Mouse (Mus musculus) stomach, embryonic 16.5 days (tissue): ENCODE measurements around the gene Npepps. TPM values are rescaled to one million over a fixed set of nuclear protein-coding genes. Genes with fewer than 3 reads are reported as not detected.
A peak's percentile ranks its signal among the peaks of the same experiment; 100 is the strongest.
"Not testable (repeated sequence)": the region's sequence is repeated elsewhere in the genome, so short reads cannot be mapped to it uniquely, and the experiment has no call there.

Experiments used
- ATAC-seq: fragments of 200-750 bp; cut with Nextera tagmentation; 2 replicates; pipeline ENCODE4 v1.8.0; 2017; ENCODE audit warnings: moderate number of reproducible peaks, moderate TSS enrichment; ENCODE audit not compliant: insufficient read depth, low FRiP score
- H3K27ac ChIP-seq: fragments of 300-500 bp; sonication (generic); 2 replicates; pipeline ENCODE4 v1.5.1; 2014; ENCODE audit warnings: low read length
- H3K27me3 ChIP-seq: fragments of 300-500 bp; sonication (generic); 2 replicates; pipeline ENCODE4 v1.6.1; 2014; ENCODE audit warnings: low read length, control low read depth, mixed read lengths; ENCODE audit not compliant: control insufficient read depth, insufficient read depth
- H3K36me3 ChIP-seq: fragments of 300-500 bp; sonication (generic); 2 replicates; pipeline ENCODE4 v1.6.1; 2014; ENCODE audit warnings: low read length; ENCODE audit not compliant: control insufficient read depth, insufficient read depth
- H3K4me1 ChIP-seq: fragments of 300-500 bp; sonication (generic); 2 replicates; pipeline ENCODE4 v1.6.1; 2014; ENCODE audit warnings: low read length, control low read depth, mixed read lengths; ENCODE audit not compliant: control insufficient read depth, insufficient read depth
- H3K4me2 ChIP-seq: fragments of 300-500 bp; sonication (generic); 2 replicates; pipeline ENCODE4 v1.6.1; 2014; ENCODE audit warnings: low read depth, low read length, mixed read lengths
- H3K4me3 ChIP-seq: fragments of 300-500 bp; sonication (generic); replicated peaks from 2 replicates; pipeline ENCODE4 v1.5.1; 2014; ENCODE audit warnings: mild to moderate bottlenecking, low read length
- H3K9ac ChIP-seq: fragments of 300-500 bp; sonication (generic); 2 replicates; pipeline ENCODE4 v1.6.1; 2014; ENCODE audit warnings: low read length
- H3K9me3 ChIP-seq: fragments of 300-500 bp; sonication (generic); replicated peaks from 2 replicates; pipeline ENCODE4 v1.6.1; 2016; ENCODE audit warnings: low read length, control low read depth; ENCODE audit not compliant: control insufficient read depth
- WGBS: fragments of 180-500 bp; shearing (Covaris S2); extraction: QIAGEN DNeasy Blood & Tissue Kit; methylation state at CpG from one replicate; pipeline ENCODE4 v1.1.7; 2014; 5-methylcytosine and 5-hydroxymethylcytosine counted together
- polyA plus RNA-seq: library from polyadenylated mRNA; unstranded; fragments of >200 nt; fragmentation: Nextera tagmentation; extraction: Ambion mirVana; gene quantifications from 2 replicates; pipeline ENCODE4 v1.2.1, GENCODE M21; 2015

The Npepps gene
- polyA plus RNA-seq, 1 experiment from 2014 or later = 94.7 TPM

- 79% methylated on average over 6 of the region's 6 CpGs for WGBS
Measured at GRCm38 (mm10) chr11:97199519-97199918, 80.9 kb downstream of the Npepps start.

GRCm38 (mm10) chr11:97198601-97199000, 81.8 kb downstream of the Npepps start:
- 20% methylated on average over 5 of the region's 5 CpGs for WGBS

More at GRCm38 (mm10) chr11:97199519-97199918, 80.9 kb downstream of the Npepps start:
- Histone ChIP-seq H3K4me2 (no peak overlapping the region), H3K4me3 (no peak overlapping the region), H3K27ac (no peak overlapping the region), H3K36me3 (no peaks in the 10 kb centered on the region), H3K4me1 (no peaks in the 10 kb centered on the region), H3K9ac (no peak overlapping the region), H3K9me3 (no peaks in the 10 kb centered on the region), H3K27me3 (no peaks in the 10 kb centered on the region)
- no peak for ATAC-seq

GRCm38 (mm10) chr11:97197021-97197420, 83.4 kb downstream of the Npepps start:
- no peak overlapping the region for H3K27ac ChIP-seq
- no peak overlapping the region for H3K9ac ChIP-seq
- H3K27me3 ChIP-seq = no peaks in the 10 kb centered on the region
- H3K9me3 ChIP-seq = no peaks in the 10 kb centered on the region
- ATAC-seq = no peak
- H3K36me3 ChIP-seq = no peaks in the 10 kb centered on the region
- no peak overlapping the region for H3K4me2 ChIP-seq
- no peaks in the 10 kb centered on the region for H3K4me1 ChIP-seq
- no peak overlapping the region for H3K4me3 ChIP-seq
- 79% methylated on average over 8 of the region's 8 CpGs for WGBS

More at GRCm38 (mm10) chr11:97198601-97199000, 81.8 kb downstream of the Npepps start:
- no peaks in the 10 kb centered on the region for H3K4me1 ChIP-seq
- H3K4me2 ChIP-seq = no peak overlapping the region
- H3K36me3 ChIP-seq = no peaks in the 10 kb centered on the region
- ATAC-seq = no peak
- H3K27me3 ChIP-seq = no peaks in the 10 kb centered on the region
- H3K27ac ChIP-seq = no peak overlapping the region
- H3K9ac ChIP-seq = no peak overlapping the region
- no peak overlapping the region for H3K4me3 ChIP-seq
- H3K9me3 ChIP-seq = no peaks in the 10 kb centered on the region

GRCm38 (mm10) chr11:97196541-97196940, 83.9 kb downstream of the Npepps start:
- no peak overlapping the region for H3K9ac ChIP-seq
- ATAC-seq = no peak
- H3K27me3 ChIP-seq = no peaks in the 10 kb centered on the region
- H3K27ac ChIP-seq = no peak overlapping the region
- no peaks in the 10 kb centered on the region for H3K9me3 ChIP-seq
- no peaks in the 10 kb centered on the region for H3K4me1 ChIP-seq
- no peak overlapping the region for H3K4me3 ChIP-seq
- 74% methylated on average over 12 of the region's 12 CpGs for WGBS
- no peaks in the 10 kb centered on the region for H3K36me3 ChIP-seq
- no peak overlapping the region for H3K4me2 ChIP-seq

- no peaks in the 10 kb centered on the region for H3K27me3 ChIP-seq
- no peak for ATAC-seq
- no peak overlapping the region for H3K4me3 ChIP-seq
- no peak overlapping the region for H3K27ac ChIP-seq
- no peak overlapping the region for H3K9ac ChIP-seq
- H3K4me1 ChIP-seq = peaks cover 11% of the 10 kb centered on the region
- H3K36me3 ChIP-seq = no peaks in the 10 kb centered on the region
- no peak overlapping the region for H3K4me2 ChIP-seq
- H3K9me3 ChIP-seq = no peaks in the 10 kb centered on the region
Measured at GRCm38 (mm10) chr11:97192621-97192951, 87.9 kb downstream of the Npepps start.

- no peak overlapping the region for H3K4me2 ChIP-seq
- no peak for ATAC-seq
- H3K9me3 ChIP-seq = no peaks in the 10 kb centered on the region
- H3K27me3 ChIP-seq = no peaks in the 10 kb centered on the region
- no peak overlapping the region for H3K9ac ChIP-seq
- no peak overlapping the region for H3K27ac ChIP-seq
- no peaks in the 10 kb centered on the region for H3K36me3 ChIP-seq
- peaks cover 11% of the 10 kb centered on the region for H3K4me1 ChIP-seq
- WGBS = 63% methylated on average over 6 of the region's 6 CpGs
- no peak overlapping the region for H3K4me3 ChIP-seq
Measured at GRCm38 (mm10) chr11:97191915-97192620, 88.4 kb downstream of the Npepps start.

- no peak overlapping the region for H3K9ac ChIP-seq
- no peaks in the 10 kb centered on the region for H3K9me3 ChIP-seq
- 89% methylated on average over 6 of the region's 6 CpGs for WGBS
- H3K27ac ChIP-seq = no peak overlapping the region
- H3K4me3 ChIP-seq = no peak overlapping the region
- H3K36me3 ChIP-seq = no peaks in the 10 kb centered on the region
- peaks cover 15% of the 10 kb centered on the region for H3K4me1 ChIP-seq
- H3K4me2 ChIP-seq = no peak overlapping the region
- H3K27me3 ChIP-seq = no peaks in the 10 kb centered on the region
- no peak for ATAC-seq
Measured at GRCm38 (mm10) chr11:97190992-97191391, 89.4 kb downstream of the Npepps start.

GRCm38 (mm10) chr11:97189645-97190044, 90.8 kb downstream of the Npepps start:
- not testable (repeated sequence) for H3K9me3 ChIP-seq, H3K27me3 ChIP-seq, H3K4me3 ChIP-seq, H3K36me3 ChIP-seq, ATAC-seq, H3K27ac ChIP-seq, H3K4me2 ChIP-seq, H3K9ac ChIP-seq
- WGBS = 81% methylated on average over 6 of the region's 6 CpGs
- H3K4me1 ChIP-seq = peaks cover 17% of the 10 kb centered on the region

GRCm38 (mm10) chr11:97189231-97189630, 91.2 kb downstream of the Npepps start:
- Histone ChIP-seq H3K9ac (no peak overlapping the region), H3K4me1 (peaks cover 17% of the 10 kb centered on the region), H3K4me2 (peak overlapping the region; percentile 91), H3K27ac (peak overlapping the region; percentile 96; the same call in 1 of the 2 replicates), H3K36me3 (peaks cover 3% of the 10 kb centered on the region; the same call in 1 of the 2 replicates), H3K9me3 (no peaks in the 10 kb centered on the region), H3K4me3 (peak overlapping the region; percentile 73), H3K27me3 (no peaks in the 10 kb centered on the region)
- ATAC-seq = no peak
- WGBS = 40% methylated on average over 3 of the region's 3 CpGs
